In the genomic region with DNA sequence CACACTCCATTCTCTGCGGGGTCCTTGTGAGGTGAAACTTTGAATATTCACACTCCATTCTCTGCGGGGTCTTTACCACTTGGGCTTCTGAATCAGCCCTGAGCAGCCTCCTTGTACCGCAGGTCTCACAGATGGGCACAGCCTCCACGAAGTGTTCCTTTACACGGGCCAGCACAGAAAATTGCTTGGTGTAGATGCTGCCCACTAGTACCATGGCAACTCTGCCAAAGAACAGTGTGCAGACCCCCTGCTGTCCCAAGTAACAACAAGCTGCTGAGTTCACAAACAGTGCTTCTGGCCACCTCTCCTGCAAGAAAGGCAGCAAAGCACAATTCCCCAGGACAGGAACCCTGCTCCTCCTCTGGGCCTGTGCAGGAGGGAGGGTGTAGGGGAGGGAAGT, we compare ENCODE assay signal across 23 mouse cellular contexts.
"Had no signal": no experiment of that assay in that cellular context is flagged by ENCODE, and none has a peak within 500 bp of the region (broad histone marks: within the 10 kb centered on the region; RNA-seq: fewer than 3 reads in every experiment).

No protein-coding gene starts in this region.

- H3K9ac ChIP-seq: limb, embryonic 13.5 days; liver, embryonic 12.5 days; liver, embryonic 15.5 days; lung, embryonic 15.5 days; midbrain, embryonic 12.5 days; neural tube, embryonic 13.5 days; stomach, embryonic 15.5 days had no signal

- DNase-seq: kidney, adult 2 months; kidney, postnatal 25 days; layer of hippocampus, adult 9-11 months; liver; lung, adult 18-20 months; lung, postnatal 14 days; lung, postnatal 4 days; retina, postnatal 1 day; right cerebral cortex, postnatal 25 days; spleen, adult 18-20 months; thymus, postnatal 25 days had no signal

- H3K4me1 ChIP-seq: liver, embryonic 12.5 days; liver, embryonic 15.5 days; lung, embryonic 15.5 days; midbrain, embryonic 12.5 days; neural tube, embryonic 13.5 days; stomach, embryonic 15.5 days had no signal

- H3K9me3 ChIP-seq: limb, embryonic 13.5 days; liver, embryonic 12.5 days; liver, embryonic 15.5 days; lung, embryonic 15.5 days; midbrain, embryonic 12.5 days; neural tube, embryonic 13.5 days; stomach, embryonic 15.5 days had no signal

- H3K4me2 ChIP-seq: limb, embryonic 13.5 days; liver, embryonic 12.5 days; liver, embryonic 15.5 days; lung, embryonic 15.5 days; midbrain, embryonic 12.5 days; neural tube, embryonic 13.5 days; stomach, embryonic 15.5 days had no signal

- H3K27me3 ChIP-seq: liver, embryonic 12.5 days; liver, embryonic 15.5 days; lung, embryonic 15.5 days; midbrain, embryonic 12.5 days; neural tube, embryonic 13.5 days; stomach, embryonic 15.5 days had no signal

- H3K27ac ChIP-seq: kidney, postnatal 0 days; layer of hippocampus, adult 2 months; left cerebral cortex, adult 2 months; limb, embryonic 13.5 days; liver, embryonic 12.5 days; liver, embryonic 15.5 days; lung, embryonic 15.5 days; midbrain, embryonic 12.5 days; neural tube, embryonic 13.5 days; stomach, embryonic 15.5 days had no signal

- H3K36me3 ChIP-seq: limb, embryonic 13.5 days; liver, embryonic 12.5 days; liver, embryonic 15.5 days; lung, embryonic 15.5 days; midbrain, embryonic 12.5 days; neural tube, embryonic 13.5 days; stomach, embryonic 15.5 days had no signal

- ATAC-seq: liver, embryonic 12.5 days; midbrain, embryonic 16.5 days had no signal

- H3K4me3 ChIP-seq: layer of hippocampus, adult 2 months; left cerebral cortex, adult 2 months; limb, embryonic 13.5 days; liver, embryonic 12.5 days; liver, embryonic 15.5 days; lung, embryonic 15.5 days; midbrain, embryonic 12.5 days; myocyte; neural tube, embryonic 13.5 days; stomach, embryonic 15.5 days had no signal
